ENCODE assay signal across 18 mouse cellular contexts in the genomic region with DNA sequence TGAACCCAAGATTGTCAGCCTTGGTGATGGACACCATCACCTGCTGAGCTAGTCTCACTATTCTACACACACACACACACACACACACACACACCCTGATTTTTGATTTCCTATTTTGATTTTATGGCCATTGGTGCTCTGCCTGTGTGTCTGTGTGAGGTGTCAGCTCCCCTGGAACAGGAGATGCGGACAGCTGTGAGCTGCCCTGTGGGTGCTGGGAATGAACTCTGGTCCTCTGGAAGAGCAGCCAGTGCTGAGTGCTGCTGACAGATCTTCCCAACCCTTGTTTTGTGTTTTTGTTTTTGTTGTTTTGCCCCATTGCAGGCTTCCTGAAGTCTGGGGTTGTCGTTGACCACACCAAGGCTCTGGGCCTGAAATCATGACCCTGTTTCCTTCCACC.
"Had no signal": no experiment of that assay in that cellular context is flagged by ENCODE, and none has a peak within 500 bp of the region (broad histone marks: within the 10 kb centered on the region; RNA-seq: fewer than 3 reads in every experiment).

No protein-coding gene starts in this region.

- H3K4me3 ChIP-seq: lung, embryonic 15.5 days; megakaryocyte, embryonic 14.5 days; midbrain, embryonic 13.5 days; midbrain, embryonic 15.5 days; neural tube, embryonic 13.5 days; neural tube, embryonic 15.5 days; stomach, embryonic 15.5 days had no signal

- H3K27ac ChIP-seq: lung, embryonic 15.5 days; macrophage; midbrain, embryonic 13.5 days; midbrain, embryonic 15.5 days; neural tube, embryonic 13.5 days; neural tube, embryonic 15.5 days; stomach, embryonic 15.5 days; stomach, postnatal 0 days had no signal

- H3K9me3 ChIP-seq: lung, embryonic 15.5 days; megakaryocyte, embryonic 14.5 days; midbrain, embryonic 13.5 days; midbrain, embryonic 15.5 days; neural tube, embryonic 13.5 days; neural tube, embryonic 15.5 days; stomach, embryonic 15.5 days had no signal

- H3K4me2 ChIP-seq: lung, embryonic 15.5 days; midbrain, embryonic 11.5 days; midbrain, embryonic 13.5 days; midbrain, embryonic 15.5 days; neural tube, embryonic 13.5 days; neural tube, embryonic 15.5 days; stomach, embryonic 15.5 days had no signal

- H3K4me1 ChIP-seq: lung, embryonic 15.5 days; midbrain, embryonic 13.5 days; midbrain, embryonic 15.5 days; neural tube, embryonic 13.5 days; stomach, embryonic 15.5 days had no signal

- H3K27me3 ChIP-seq: lung, embryonic 15.5 days; midbrain, embryonic 13.5 days; midbrain, embryonic 15.5 days; neural tube, embryonic 13.5 days; neural tube, embryonic 15.5 days; stomach, embryonic 15.5 days had no signal

- DNase-seq: lung, adult 2 months; lung, postnatal 14 days; lung, postnatal 36 days; right cerebral cortex, postnatal 14 days; thymus, adult 2 months; thymus, postnatal 25 days; thymus, postnatal 4 days had no signal

- H3K9ac ChIP-seq: lung, embryonic 15.5 days; midbrain, embryonic 13.5 days; midbrain, embryonic 15.5 days; neural tube, embryonic 13.5 days; neural tube, embryonic 15.5 days; stomach, embryonic 15.5 days had no signal

- ATAC-seq: lung, postnatal 0 days; midbrain, embryonic 13.5 days; midbrain, embryonic 15.5 days had no signal
